Mouse (Mus musculus) olfactory bulb, adult 2 months (tissue): Measurements from ENCODE around the gene Hnrnpul1.
"Not testable (repeated sequence)": the region's sequence is repeated elsewhere in the genome, so short reads cannot be mapped to it uniquely, and the experiment has no call there.

Experiments used
- CTCF ChIP-seq: fragments of 200-500 bp; IDR thresholded peaks from 2 replicates; pipeline ENCODE4 v1.5.1; 2012; ENCODE audit warnings: low read depth, mild to moderate bottlenecking, low read length, moderate library complexity; ENCODE audit not compliant: insufficient read depth
- POLR2A ChIP-seq: fragments of 200-500 bp; IDR thresholded peaks from 2 replicates; pipeline ENCODE4 v1.6.1; 2012; ENCODE audit warnings: mild to moderate bottlenecking, low read depth, low read length, moderate library complexity; ENCODE audit not compliant: insufficient read depth

DNA sequence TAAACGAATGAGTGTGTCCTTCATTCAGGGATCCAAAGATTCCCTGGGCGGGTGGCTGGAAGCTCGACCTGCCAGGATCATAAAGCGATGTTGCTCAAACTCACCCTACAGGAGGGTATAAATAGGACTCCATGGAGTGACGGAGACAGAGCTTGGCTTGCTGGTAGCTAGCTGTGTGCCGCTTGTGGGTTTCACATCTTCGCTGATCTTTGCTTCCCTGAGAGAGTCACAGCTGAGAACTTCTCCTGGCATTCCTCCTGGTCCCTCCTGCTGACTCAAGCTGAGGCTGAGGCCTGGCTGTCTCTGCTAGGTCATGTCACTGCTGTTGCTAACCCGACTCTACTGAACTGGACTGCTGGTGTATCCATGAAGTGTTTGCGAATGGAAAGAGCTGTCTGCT, 38.4 kb upstream of the Hnrnpul1 start:
- TF ChIP-seq CTCF, POLR2A: not testable (repeated sequence)
